Mouse (Mus musculus): ENCODE data around the gene Cilp. TPM values are rescaled to one million over a fixed set of nuclear protein-coding genes. Genes with fewer than 3 reads are reported as not detected.

Cilp gene
- polyA plus RNA-seq, 1 experiment from 2014 or later, result 0.21 TPM

GRCm38 (mm10) chr9:65230250-65230649 lies 34.7 kb upstream of the Cilp start:
- Histone ChIP-seq H3K9me3 (replicated peaks; ENCODE audit: control insufficient read depth, low read length) (no peaks in the 10 kb centered on the region), H3K27ac (replicated peaks; ENCODE audit: low read depth, low read length) (no peak overlapping the region), H3K27me3 (ENCODE audit: control insufficient read depth, insufficient read depth, low read length) (no peaks in the 10 kb centered on the region), H3K9ac (replicated peaks; ENCODE audit: low read length) (no peak overlapping the region), H3K4me2 (ENCODE audit: low read depth, low read length) (no peak overlapping the region), H3K4me1 (ENCODE audit: control insufficient read depth, insufficient read depth, low read length) (no peaks in the 10 kb centered on the region), H3K4me3 (ENCODE audit: low read depth, low read length) (no peak overlapping the region), H3K36me3 (replicated peaks; ENCODE audit: control insufficient read depth, insufficient read depth, low read depth, low read length) (peaks cover 2% of the 10 kb centered on the region; the same call in 1 of the 2 replicates)
- ATAC-seq (replicated peaks; ENCODE audit: insufficient number of reproducible peaks, low FRiP score, low TSS enrichment, low read depth) (no peak), DNase-seq (ENCODE audit: low spot score) (no peak)
- WGBS, result 72% methylated on average over 6 of the region's 6 CpGs

- WGBS, result 58% methylated on average over 8 of the region's 8 CpGs
- Histone ChIP-seq H3K36me3 (replicated peaks; ENCODE audit: control insufficient read depth, insufficient read depth, low read depth, low read length) (peaks cover 2% of the 10 kb centered on the region; the same call in 1 of the 2 replicates), H3K4me3 (ENCODE audit: low read depth, low read length) (no peak overlapping the region), H3K9me3 (replicated peaks; ENCODE audit: control insufficient read depth, low read length) (no peaks in the 10 kb centered on the region), H3K27ac (replicated peaks; ENCODE audit: low read depth, low read length) (no peak overlapping the region), H3K27me3 (ENCODE audit: control insufficient read depth, insufficient read depth, low read length) (no peaks in the 10 kb centered on the region), H3K9ac (replicated peaks; ENCODE audit: low read length) (no peak overlapping the region), H3K4me1 (ENCODE audit: control insufficient read depth, insufficient read depth, low read length) (no peaks in the 10 kb centered on the region), H3K4me2 (ENCODE audit: low read depth, low read length) (no peak overlapping the region)
- ATAC-seq (replicated peaks; ENCODE audit: insufficient number of reproducible peaks, low FRiP score, low TSS enrichment, low read depth) (no peak), DNase-seq (ENCODE audit: low spot score) (no peak)
Measured at GRCm38 (mm10) chr9:65231284-65231683, 33.7 kb upstream of the Cilp start.

- WGBS, result 94% methylated on average over 9 of the region's 9 CpGs
- ATAC-seq (replicated peaks; ENCODE audit: insufficient number of reproducible peaks, low FRiP score, low TSS enrichment, low read depth) (no peak), DNase-seq (ENCODE audit: low spot score) (no peak)
- no peak overlapping the region for H3K4me2 ChIP-seq (ENCODE audit: low read depth, low read length)
- no peak overlapping the region for H3K27ac ChIP-seq (replicated peaks; ENCODE audit: low read depth, low read length)
- H3K36me3 ChIP-seq (replicated peaks; ENCODE audit: control insufficient read depth, insufficient read depth, low read depth, low read length), result peaks cover 2% of the 10 kb centered on the region; the same call in 1 of the 2 replicates
- H3K9ac ChIP-seq (replicated peaks; ENCODE audit: low read length), result no peak overlapping the region
- H3K27me3 ChIP-seq (ENCODE audit: control insufficient read depth, insufficient read depth, low read length), result no peaks in the 10 kb centered on the region
- H3K9me3 ChIP-seq (replicated peaks; ENCODE audit: control insufficient read depth, low read length), result no peaks in the 10 kb centered on the region
- no peak overlapping the region for H3K4me3 ChIP-seq (ENCODE audit: low read depth, low read length)
- no peaks in the 10 kb centered on the region for H3K4me1 ChIP-seq (ENCODE audit: control insufficient read depth, insufficient read depth, low read length)
Measured at GRCm38 (mm10) chr9:65233243-65233985, 31.6 kb upstream of the Cilp start.

- H3K36me3 ChIP-seq (replicated peaks; ENCODE audit: control insufficient read depth, insufficient read depth, low read depth, low read length), result peaks cover 2% of the 10 kb centered on the region; the same call in 1 of the 2 replicates
- DNase-seq (ENCODE audit: low spot score), result no peak
- WGBS, result 71% methylated on average over 3 of the region's 3 CpGs
Measured at GRCm38 (mm10) chr9:65234734-65235133, 30.2 kb upstream of the Cilp start.

GRCm38 (mm10) chr9:65235601-65236000 lies 29.4 kb upstream of the Cilp start:
- DNase-seq (ENCODE audit: low spot score) (no peak), ATAC-seq (replicated peaks; ENCODE audit: insufficient number of reproducible peaks, low FRiP score, low TSS enrichment, low read depth) (no peak)
- no peaks in the 10 kb centered on the region for H3K9me3 ChIP-seq (replicated peaks; ENCODE audit: control insufficient read depth, low read length)
- no peaks in the 10 kb centered on the region for H3K4me1 ChIP-seq (ENCODE audit: control insufficient read depth, insufficient read depth, low read length)
- no peak overlapping the region for H3K27ac ChIP-seq (replicated peaks; ENCODE audit: low read depth, low read length)
- no peak overlapping the region for H3K4me3 ChIP-seq (ENCODE audit: low read depth, low read length)
- WGBS, result 63% methylated on average over 1 of the region's 1 CpGs
- H3K4me2 ChIP-seq (ENCODE audit: low read depth, low read length), result no peak overlapping the region
- H3K9ac ChIP-seq (replicated peaks; ENCODE audit: low read length), result no peak overlapping the region
- H3K36me3 ChIP-seq (replicated peaks; ENCODE audit: control insufficient read depth, insufficient read depth, low read depth, low read length), result no peaks in the 10 kb centered on the region
- no peaks in the 10 kb centered on the region for H3K27me3 ChIP-seq (ENCODE audit: control insufficient read depth, insufficient read depth, low read length)

More at GRCm38 (mm10) chr9:65234734-65235133, 30.2 kb upstream of the Cilp start:
- Histone ChIP-seq H3K4me1 (ENCODE audit: control insufficient read depth, insufficient read depth, low read length) (no peaks in the 10 kb centered on the region), H3K4me3 (ENCODE audit: low read depth, low read length) (no peak overlapping the region), H3K9me3 (replicated peaks; ENCODE audit: control insufficient read depth, low read length) (no peaks in the 10 kb centered on the region), H3K27me3 (ENCODE audit: control insufficient read depth, insufficient read depth, low read length) (no peaks in the 10 kb centered on the region), H3K27ac (replicated peaks; ENCODE audit: low read depth, low read length) (no peak overlapping the region), H3K4me2 (ENCODE audit: low read depth, low read length) (no peak overlapping the region), H3K9ac (replicated peaks; ENCODE audit: low read length) (no peak overlapping the region)
- no peak for ATAC-seq (replicated peaks; ENCODE audit: insufficient number of reproducible peaks, low FRiP score, low TSS enrichment, low read depth)

GRCm38 (mm10) chr9:65237616-65238015 lies 27.4 kb upstream of the Cilp start:
- H3K27me3 ChIP-seq (ENCODE audit: control insufficient read depth, insufficient read depth, low read length), result no peaks in the 10 kb centered on the region
- H3K4me2 ChIP-seq (ENCODE audit: low read depth, low read length), result no peak overlapping the region
- no peak overlapping the region for H3K9ac ChIP-seq (replicated peaks; ENCODE audit: low read length)
- no peak overlapping the region for H3K4me3 ChIP-seq (ENCODE audit: low read depth, low read length)
- WGBS, result 87% methylated on average over 11 of the region's 11 CpGs
- no peak for DNase-seq (ENCODE audit: low spot score)
- ATAC-seq (replicated peaks; ENCODE audit: insufficient number of reproducible peaks, low FRiP score, low TSS enrichment, low read depth), result no peak
- no peaks in the 10 kb centered on the region for H3K36me3 ChIP-seq (replicated peaks; ENCODE audit: control insufficient read depth, insufficient read depth, low read depth, low read length)
- no peak overlapping the region for H3K27ac ChIP-seq (replicated peaks; ENCODE audit: low read depth, low read length)
- H3K4me1 ChIP-seq (ENCODE audit: control insufficient read depth, insufficient read depth, low read length), result no peaks in the 10 kb centered on the region
- no peaks in the 10 kb centered on the region for H3K9me3 ChIP-seq (replicated peaks; ENCODE audit: control insufficient read depth, low read length)

- no peaks in the 10 kb centered on the region for H3K27me3 ChIP-seq (ENCODE audit: control insufficient read depth, insufficient read depth, low read length)
- H3K4me2 ChIP-seq (ENCODE audit: low read depth, low read length), result no peak overlapping the region
- WGBS, result 83% methylated on average over 13 of the region's 13 CpGs
- no peaks in the 10 kb centered on the region for H3K36me3 ChIP-seq (replicated peaks; ENCODE audit: control insufficient read depth, insufficient read depth, low read depth, low read length)
- H3K4me3 ChIP-seq (ENCODE audit: low read depth, low read length), result no peak overlapping the region
- H3K9ac ChIP-seq (replicated peaks; ENCODE audit: low read length), result no peak overlapping the region
- DNase-seq (ENCODE audit: low spot score), result no peak
- no peak for ATAC-seq (replicated peaks; ENCODE audit: insufficient number of reproducible peaks, low FRiP score, low TSS enrichment, low read depth)
- H3K9me3 ChIP-seq (replicated peaks; ENCODE audit: control insufficient read depth, low read length), result no peaks in the 10 kb centered on the region
- no peak overlapping the region for H3K27ac ChIP-seq (replicated peaks; ENCODE audit: low read depth, low read length)
- no peaks in the 10 kb centered on the region for H3K4me1 ChIP-seq (ENCODE audit: control insufficient read depth, insufficient read depth, low read length)
Measured at GRCm38 (mm10) chr9:65238191-65238760, 26.7 kb upstream of the Cilp start.

GRCm38 (mm10) chr9:65239176-65239575 lies 25.8 kb upstream of the Cilp start:
- Histone ChIP-seq H3K36me3 (replicated peaks; ENCODE audit: control insufficient read depth, insufficient read depth, low read depth, low read length) (no peaks in the 10 kb centered on the region), H3K9me3 (replicated peaks; ENCODE audit: control insufficient read depth, low read length) (no peaks in the 10 kb centered on the region)
- WGBS, result 93% methylated on average over 4 of the region's 4 CpGs

More at GRCm38 (mm10) chr9:65239176-65239575, 25.8 kb upstream of the Cilp start:
- H3K27me3 ChIP-seq (ENCODE audit: control insufficient read depth, insufficient read depth, low read length), result no peaks in the 10 kb centered on the region
- H3K4me1 ChIP-seq (ENCODE audit: control insufficient read depth, insufficient read depth, low read length), result no peaks in the 10 kb centered on the region; the same call in 1 of the 2 replicates
- no peak overlapping the region for H3K4me2 ChIP-seq (ENCODE audit: low read depth, low read length)
- no peak overlapping the region for H3K9ac ChIP-seq (replicated peaks; ENCODE audit: low read length)
- no peak overlapping the region for H3K27ac ChIP-seq (replicated peaks; ENCODE audit: low read depth, low read length)
- DNase-seq (ENCODE audit: low spot score) (no peak), ATAC-seq (replicated peaks; ENCODE audit: insufficient number of reproducible peaks, low FRiP score, low TSS enrichment, low read depth) (no peak)
- H3K4me3 ChIP-seq (ENCODE audit: low read depth, low read length), result no peak overlapping the region
